Mouse (Mus musculus): ENCODE measurements around the gene Hus1b. TPM values are rescaled to one million over a fixed set of nuclear protein-coding genes. Genes with fewer than 3 reads are reported as not detected.

The Hus1b gene
- polyA plus RNA-seq, 1 experiment from 2014 or later: 0.11 TPM

- Histone ChIP-seq H3K27ac (no peak overlapping the region), H3K4me1 (peaks cover 6% of the 10 kb centered on the region; the same call in 1 of the 2 replicates), H3K9me3 (no peaks in the 10 kb centered on the region), H3K27me3 (ENCODE audit: insufficient read depth, poor library complexity, severe bottlenecking) (no peaks in the 10 kb centered on the region), H3K4me3 (no peak overlapping the region), H3K36me3 (peaks cover 9% of the 10 kb centered on the region; the same call in 1 of the 2 replicates)
- no peak for DNase-seq (ENCODE audit: low spot score)
- 70% methylated on average over 4 of the region's 4 CpGs for WGBS
Observed at GRCm38 (mm10) chr13:30931613-30932012, 15.9 kb downstream of the Hus1b start.

GRCm38 (mm10) chr13:30929119-30929518, 18.4 kb downstream of the Hus1b start:
- 71% methylated on average over 2 of the region's 2 CpGs for WGBS
- peaks cover 6% of the 10 kb centered on the region; the same call in 1 of the 2 replicates for H3K4me1 ChIP-seq
- no peaks in the 10 kb centered on the region for H3K9me3 ChIP-seq
- H3K27me3 ChIP-seq (ENCODE audit: insufficient read depth, poor library complexity, severe bottlenecking): no peaks in the 10 kb centered on the region
- peaks cover 14% of the 10 kb centered on the region; the same call in 1 of the 2 replicates for H3K36me3 ChIP-seq
- no peak overlapping the region for H3K27ac ChIP-seq
- DNase-seq (ENCODE audit: low spot score): no peak
- H3K4me3 ChIP-seq: no peak overlapping the region

GRCm38 (mm10) chr13:30924269-30924668, 23.3 kb downstream of the Hus1b start:
- H3K9me3 ChIP-seq: no peaks in the 10 kb centered on the region
- peaks cover 19% of the 10 kb centered on the region for H3K36me3 ChIP-seq
- no peak overlapping the region for H3K4me3 ChIP-seq
- no peak overlapping the region for H3K27ac ChIP-seq
- DNase-seq (ENCODE audit: low spot score): no peak
- 94% methylated on average over 6 of the region's 6 CpGs for WGBS
- no peaks in the 10 kb centered on the region for H3K27me3 ChIP-seq (ENCODE audit: insufficient read depth, poor library complexity, severe bottlenecking)
- peaks cover 6% of the 10 kb centered on the region; the same call in 1 of the 2 replicates for H3K4me1 ChIP-seq

GRCm38 (mm10) chr13:30921914-30922313, 25.6 kb downstream of the Hus1b start:
- no peak for DNase-seq (ENCODE audit: low spot score)
- no peak overlapping the region for H3K27ac ChIP-seq
- H3K4me3 ChIP-seq: no peak overlapping the region
- H3K36me3 ChIP-seq: peaks cover 19% of the 10 kb centered on the region
- no peaks in the 10 kb centered on the region for H3K27me3 ChIP-seq (ENCODE audit: insufficient read depth, poor library complexity, severe bottlenecking)
- no peaks in the 10 kb centered on the region for H3K4me1 ChIP-seq
- 83% methylated on average over 4 of the region's 4 CpGs for WGBS
- no peaks in the 10 kb centered on the region for H3K9me3 ChIP-seq

- H3K4me3 ChIP-seq: no peak overlapping the region
- H3K27ac ChIP-seq: no peak overlapping the region
- H3K36me3 ChIP-seq: no peaks in the 10 kb centered on the region
- H3K9me3 ChIP-seq: no peaks in the 10 kb centered on the region
- DNase-seq (ENCODE audit: low spot score): no peak
- H3K27me3 ChIP-seq (ENCODE audit: insufficient read depth, poor library complexity, severe bottlenecking): no peaks in the 10 kb centered on the region
- peaks cover 8% of the 10 kb centered on the region for H3K4me1 ChIP-seq
Observed at GRCm38 (mm10) chr13:30913757-30914156, 33.8 kb downstream of the Hus1b start.

- Histone ChIP-seq H3K4me1 (peaks cover 8% of the 10 kb centered on the region), H3K4me3 (no peak overlapping the region), H3K27ac (no peak overlapping the region), H3K9me3 (no peaks in the 10 kb centered on the region), H3K36me3 (no peaks in the 10 kb centered on the region), H3K27me3 (ENCODE audit: insufficient read depth, poor library complexity, severe bottlenecking) (no peaks in the 10 kb centered on the region)
- 32% methylated on average over 4 of the region's 4 CpGs for WGBS
- DNase-seq (ENCODE audit: low spot score): no peak
Observed at GRCm38 (mm10) chr13:30913028-30913427, 34.5 kb downstream of the Hus1b start.

GRCm38 (mm10) chr13:30911931-30912625, 35.5 kb downstream of the Hus1b start:
- Histone ChIP-seq H3K36me3 (no peaks in the 10 kb centered on the region), H3K27ac (no peak overlapping the region), H3K9me3 (no peaks in the 10 kb centered on the region), H3K4me3 (no peak overlapping the region), H3K27me3 (ENCODE audit: insufficient read depth, poor library complexity, severe bottlenecking) (no peaks in the 10 kb centered on the region), H3K4me1 (peaks cover 8% of the 10 kb centered on the region)
- 77% methylated on average over 5 of the region's 5 CpGs for WGBS
- no peak for DNase-seq (ENCODE audit: low spot score)

GRCm38 (mm10) chr13:30910889-30911288, 36.7 kb downstream of the Hus1b start:
- Histone ChIP-seq H3K4me1 (peaks cover 8% of the 10 kb centered on the region), H3K27ac (no peak overlapping the region), H3K4me3 (no peak overlapping the region), H3K27me3 (ENCODE audit: insufficient read depth, poor library complexity, severe bottlenecking) (no peaks in the 10 kb centered on the region), H3K36me3 (no peaks in the 10 kb centered on the region), H3K9me3 (no peaks in the 10 kb centered on the region)
- WGBS: 80% methylated on average over 5 of the region's 5 CpGs
- no peak for DNase-seq (ENCODE audit: low spot score)

GRCm38 (mm10) chr13:30902286-30902685, 45.3 kb downstream of the Hus1b start:
- no peak for DNase-seq (ENCODE audit: low spot score)

GRCm38 (mm10) chr13:30901387-30902041, 46.0 kb downstream of the Hus1b start:
- Histone ChIP-seq H3K4me3 (no peak overlapping the region), H3K27me3 (ENCODE audit: insufficient read depth, poor library complexity, severe bottlenecking) (no peaks in the 10 kb centered on the region), H3K36me3 (0 out of 2 replicates have a peak, but pooled peaks cover 14% of the 10 kb centered on the region), H3K4me1 (no peaks in the 10 kb centered on the region), H3K27ac (no peak overlapping the region), H3K9me3 (no peaks in the 10 kb centered on the region)
- 85% methylated on average over 7 of the region's 7 CpGs for WGBS
- DNase-seq (ENCODE audit: low spot score): no peak

More at GRCm38 (mm10) chr13:30902286-30902685, 45.3 kb downstream of the Hus1b start:
- Histone ChIP-seq H3K9me3 (no peaks in the 10 kb centered on the region), H3K4me3 (no peak overlapping the region), H3K36me3 (0 out of 2 replicates have a peak, but pooled peaks cover 14% of the 10 kb centered on the region), H3K27ac (no peak overlapping the region), H3K4me1 (no peaks in the 10 kb centered on the region), H3K27me3 (ENCODE audit: insufficient read depth, poor library complexity, severe bottlenecking) (no peaks in the 10 kb centered on the region)
- 65% methylated on average over 2 of the region's 2 CpGs for WGBS

Other genes with a start within 250 kb of the Hus1b start
- gene Irf4, start 198.5 kb downstream of the Hus1b start, polyA plus RNA-seq (2016; fragmentation: Nextera tagmentation; extraction: Ambion mirVana): 0.04 and 0.15 TPM in 2 replicates
- 26.4 and 31.0 TPM in 2 replicates for gene Exoc2, start 26.3 kb upstream of the Hus1b start, polyA plus RNA-seq (2016; fragmentation: Nextera tagmentation; extraction: Ambion mirVana)
- 0.11 TPM in 1 of 2 replicates, not detected in the other for gene Gm5447, start 26.4 kb upstream of the Hus1b start, polyA plus RNA-seq (2016; fragmentation: Nextera tagmentation; extraction: Ambion mirVana)

Measured in heart, embryonic 10.5 days (tissue).